Mouse (Mus musculus) forebrain, embryonic 12.5 days (tissue): ENCODE measurements around the gene Ppp2r5a. TPM values are rescaled to one million over a fixed set of nuclear protein-coding genes. Genes with fewer than 3 reads are reported as not detected.

ENCODE experiments used
- ATAC-seq: fragments of 200-750 bp; cut with Nextera tagmentation; 2 replicates; pipeline ENCODE4 v1.8.0; 2017; ENCODE audit warnings: moderate TSS enrichment; ENCODE audit not compliant: low FRiP score
- H3K27ac ChIP-seq: fragments of 300-500 bp; sonication (generic); 2 replicates; pipeline ENCODE4 v1.5.1; 2016; ENCODE audit warnings: mild to moderate bottlenecking
- H3K27me3 ChIP-seq: fragments of 300-500 bp; sonication (generic); 2 replicates; pipeline ENCODE4 v1.6.1; 2016; ENCODE audit warnings: mild to moderate bottlenecking
- H3K36me3 ChIP-seq: fragments of 300-500 bp; sonication (generic); replicated peaks from 2 replicates; pipeline ENCODE4 v1.6.1; 2016; ENCODE audit warnings: mild to moderate bottlenecking
- H3K4me1 ChIP-seq: fragments of 300-500 bp; sonication (generic); 2 replicates; pipeline ENCODE4 v1.6.1; 2016
- H3K4me2 ChIP-seq: fragments of 300-500 bp; sonication (generic); 2 replicates; pipeline ENCODE4 v1.6.1; 2016; ENCODE audit warnings: mild to moderate bottlenecking, moderate library complexity
- H3K4me3 ChIP-seq: fragments of 300-500 bp; sonication (generic); replicated peaks from 2 replicates; pipeline ENCODE4 v1.5.1; 2016; ENCODE audit warnings: mild to moderate bottlenecking
- H3K9ac ChIP-seq: fragments of 300-500 bp; sonication (generic); 2 replicates; pipeline ENCODE4 v1.6.1; 2016; ENCODE audit warnings: mild to moderate bottlenecking
- H3K9me3 ChIP-seq: fragments of 300-500 bp; sonication (generic); 2 replicates; pipeline ENCODE4 v1.6.1; 2016
- WGBS: fragments of 180-500 bp; shearing (Covaris S2); methylation state at CpG from one replicate; pipeline ENCODE4 v1.1.7; 2016; 5-methylcytosine and 5-hydroxymethylcytosine counted together
- polyA plus RNA-seq: library from polyadenylated mRNA; unstranded; fragments of >200 nt; fragmentation: Nextera tagmentation; extraction: Ambion mirVana; gene quantifications from 2 replicates; pipeline ENCODE4 v1.2.1, GENCODE M21; 2016

The Ppp2r5a gene
- 9.0 and 12.2 TPM in 2 replicates for polyA plus RNA-seq

GRCm38 (mm10) chr1:191403074-191403473 lies at the start of gene Ppp2r5a:
Gene Ppp2r5a, minus strand, starts transcription at chr1:191403272.
- no peaks in the 10 kb centered on the region for H3K36me3 ChIP-seq
- H3K4me2 ChIP-seq = no peak within 1 kb of the TSS
- no peak for ATAC-seq
- H3K27me3 ChIP-seq = no peaks in the 10 kb centered on the region
- no peaks in the 10 kb centered on the region for H3K4me1 ChIP-seq
- no peak within 1 kb of the TSS for H3K27ac ChIP-seq
- no peak within 1 kb of the TSS for H3K4me3 ChIP-seq
- H3K9ac ChIP-seq = no peak within 1 kb of the TSS
- no peaks in the 10 kb centered on the region for H3K9me3 ChIP-seq
- WGBS = 58% methylated on average over 5 of the region's 5 CpGs

GRCm38 (mm10) chr1:191450614-191451013 lies 47.5 kb upstream of the Ppp2r5a start:
- Histone ChIP-seq H3K27ac (no peak overlapping the region), H3K4me3 (no peak overlapping the region), H3K36me3 (no peaks in the 10 kb centered on the region), H3K9ac (no peak overlapping the region), H3K4me1 (no peaks in the 10 kb centered on the region), H3K9me3 (no peaks in the 10 kb centered on the region), H3K27me3 (no peaks in the 10 kb centered on the region), H3K4me2 (no peak overlapping the region)
- 78% methylated on average over 5 of the region's 5 CpGs for WGBS
- ATAC-seq = no peak

- no peak overlapping the region for H3K27ac ChIP-seq
- no peaks in the 10 kb centered on the region for H3K27me3 ChIP-seq
- ATAC-seq = no peak
- H3K9me3 ChIP-seq = no peaks in the 10 kb centered on the region
- H3K36me3 ChIP-seq = no peaks in the 10 kb centered on the region
- 86% methylated on average over 4 of the region's 4 CpGs for WGBS
- no peak overlapping the region for H3K4me2 ChIP-seq
- H3K4me1 ChIP-seq = no peaks in the 10 kb centered on the region
- no peak overlapping the region for H3K9ac ChIP-seq
- no peak overlapping the region for H3K4me3 ChIP-seq
Observed at GRCm38 (mm10) chr1:191449537-191449936, 46.5 kb upstream of the Ppp2r5a start.

- H3K27ac ChIP-seq = no peak overlapping the region
- WGBS = 68% methylated on average over 6 of the region's 6 CpGs
- no peak overlapping the region for H3K4me3 ChIP-seq
Observed at GRCm38 (mm10) chr1:191447391-191448016, 44.4 kb upstream of the Ppp2r5a start.

GRCm38 (mm10) chr1:191446307-191446706 lies 43.2 kb upstream of the Ppp2r5a start:
- Histone ChIP-seq H3K9ac (no peak overlapping the region), H3K4me3 (no peak overlapping the region), H3K9me3 (no peaks in the 10 kb centered on the region), H3K36me3 (no peaks in the 10 kb centered on the region), H3K4me2 (no peak overlapping the region), H3K27me3 (no peaks in the 10 kb centered on the region), H3K4me1 (no peaks in the 10 kb centered on the region), H3K27ac (no peak overlapping the region)
- WGBS = 81% methylated on average over 5 of the region's 5 CpGs
- no peak for ATAC-seq

More at GRCm38 (mm10) chr1:191447391-191448016, 44.4 kb upstream of the Ppp2r5a start:
- ATAC-seq = no peak
- Histone ChIP-seq H3K9me3 (no peaks in the 10 kb centered on the region), H3K9ac (no peak overlapping the region), H3K4me2 (no peak overlapping the region), H3K27me3 (no peaks in the 10 kb centered on the region), H3K36me3 (no peaks in the 10 kb centered on the region), H3K4me1 (no peaks in the 10 kb centered on the region)

- H3K9ac ChIP-seq = no peak overlapping the region
- H3K27me3 ChIP-seq = no peaks in the 10 kb centered on the region
- no peaks in the 10 kb centered on the region for H3K36me3 ChIP-seq
- H3K27ac ChIP-seq = no peak overlapping the region
- H3K4me3 ChIP-seq = no peak overlapping the region
- H3K9me3 ChIP-seq = no peaks in the 10 kb centered on the region
- 73% methylated on average over 9 of the region's 9 CpGs for WGBS
- ATAC-seq = no peak
- no peak overlapping the region for H3K4me2 ChIP-seq
- no peaks in the 10 kb centered on the region for H3K4me1 ChIP-seq
Observed at GRCm38 (mm10) chr1:191445831-191446258, 42.8 kb upstream of the Ppp2r5a start.

- no peak for ATAC-seq
- Histone ChIP-seq H3K4me1 (no peaks in the 10 kb centered on the region), H3K4me2 (no peak overlapping the region), H3K27me3 (no peaks in the 10 kb centered on the region), H3K27ac (no peak overlapping the region), H3K4me3 (no peak overlapping the region), H3K9me3 (no peaks in the 10 kb centered on the region), H3K36me3 (no peaks in the 10 kb centered on the region), H3K9ac (no peak overlapping the region)
- 91% methylated on average over 12 of the region's 12 CpGs for WGBS
Observed at GRCm38 (mm10) chr1:191445401-191445800, 42.3 kb upstream of the Ppp2r5a start.

- Histone ChIP-seq H3K27ac (no peak overlapping the region), H3K4me2 (no peak overlapping the region), H3K9me3 (no peaks in the 10 kb centered on the region), H3K4me1 (no peaks in the 10 kb centered on the region), H3K9ac (no peak overlapping the region), H3K4me3 (no peak overlapping the region), H3K36me3 (no peaks in the 10 kb centered on the region), H3K27me3 (no peaks in the 10 kb centered on the region)
- ATAC-seq = no peak
- WGBS = 92% methylated on average over 1 of the region's 1 CpGs
Observed at GRCm38 (mm10) chr1:191444467-191444866, 41.4 kb upstream of the Ppp2r5a start.

- no peak overlapping the region for H3K4me2 ChIP-seq
- H3K4me3 ChIP-seq = no peak overlapping the region
- no peak overlapping the region for H3K27ac ChIP-seq
- no peak for ATAC-seq
- WGBS = 73% methylated on average over 3 of the region's 3 CpGs
- H3K9ac ChIP-seq = no peak overlapping the region
- H3K4me1 ChIP-seq = peaks cover 20% of the 10 kb centered on the region
- no peaks in the 10 kb centered on the region for H3K36me3 ChIP-seq
- no peaks in the 10 kb centered on the region for H3K9me3 ChIP-seq
- no peaks in the 10 kb centered on the region for H3K27me3 ChIP-seq
Observed at GRCm38 (mm10) chr1:191439011-191439410, 35.9 kb upstream of the Ppp2r5a start.

- WGBS = 53% methylated on average over 4 of the region's 4 CpGs
- Histone ChIP-seq H3K9ac (no peak overlapping the region), H3K4me3 (no peak overlapping the region), H3K27ac (no peak overlapping the region), H3K9me3 (no peaks in the 10 kb centered on the region), H3K4me1 (peaks cover 20% of the 10 kb centered on the region), H3K36me3 (no peaks in the 10 kb centered on the region), H3K27me3 (no peaks in the 10 kb centered on the region), H3K4me2 (no peak overlapping the region)
- ATAC-seq = no peak
Observed at GRCm38 (mm10) chr1:191438546-191438945, 35.5 kb upstream of the Ppp2r5a start.

GRCm38 (mm10) chr1:191436647-191437046 lies 33.6 kb upstream of the Ppp2r5a start:
- no peak for ATAC-seq
- no peak overlapping the region for H3K4me3 ChIP-seq
- no peaks in the 10 kb centered on the region for H3K9me3 ChIP-seq
- no peak overlapping the region for H3K27ac ChIP-seq
- WGBS = 17% methylated on average over 3 of the region's 3 CpGs
- no peak overlapping the region for H3K9ac ChIP-seq
- H3K36me3 ChIP-seq = no peaks in the 10 kb centered on the region
- peaks cover 20% of the 10 kb centered on the region for H3K4me1 ChIP-seq
- H3K27me3 ChIP-seq = no peaks in the 10 kb centered on the region
- no peak overlapping the region for H3K4me2 ChIP-seq

- WGBS = 9% methylated on average over 1 of the region's 1 CpGs
- Histone ChIP-seq H3K9me3 (no peaks in the 10 kb centered on the region), H3K4me3 (no peak overlapping the region), H3K27me3 (no peaks in the 10 kb centered on the region), H3K9ac (no peak overlapping the region), H3K4me2 (no peak overlapping the region), H3K36me3 (no peaks in the 10 kb centered on the region), H3K4me1 (peaks cover 20% of the 10 kb centered on the region), H3K27ac (no peak overlapping the region)
- ATAC-seq = no peak
Observed at GRCm38 (mm10) chr1:191435359-191435758, 32.3 kb upstream of the Ppp2r5a start.

- Histone ChIP-seq H3K4me2 (no peak overlapping the region), H3K4me1 (peaks cover 20% of the 10 kb centered on the region), H3K9ac (no peak overlapping the region), H3K9me3 (no peaks in the 10 kb centered on the region), H3K27me3 (no peaks in the 10 kb centered on the region), H3K4me3 (no peak overlapping the region), H3K36me3 (no peaks in the 10 kb centered on the region), H3K27ac (no peak overlapping the region)
- ATAC-seq = no peak
- 52% methylated on average over 7 of the region's 7 CpGs for WGBS
Observed at GRCm38 (mm10) chr1:191432531-191432930, 29.5 kb upstream of the Ppp2r5a start.
